Mouse (Mus musculus) gastrocnemius, adult 2 months (tissue): ENCODE results near the gene Bglap. TPM values are rescaled to one million over a fixed set of nuclear protein-coding genes. Genes with fewer than 3 reads are reported as not detected.
"Not testable (repeated sequence)": the region's sequence is repeated elsewhere in the genome, so short reads cannot be mapped to it uniquely, and the experiment has no call there.

Experiments used
- DNase-seq: peaks from one replicate; pipeline ENCODE4 v3.0.0; 2022
- H3K27ac ChIP-seq: fragments of 200-600 bp; 2 replicates; pipeline ENCODE4 v1.8.1; 2022; ENCODE audit warnings: mild to moderate bottlenecking
- H3K4me3 ChIP-seq: fragments of 200-600 bp; 2 replicates; pipeline ENCODE4 v1.8.1; 2022; ENCODE audit warnings: mild to moderate bottlenecking, moderate library complexity
- CTCF ChIP-seq: fragments of 200-600 bp; IDR thresholded peaks from 2 replicates; pipeline ENCODE4 v1.8.1; 2022; ENCODE audit warnings: antibody characterized with exemption, mild to moderate bottlenecking, moderate library complexity
- intact Hi-C: fragments of 180-260 bp; cut with DNase I; formaldehyde crosslinking; loops from one replicate; pipeline ENCODE4 v1.15.1; 2025
- total RNA-seq, 2 experiments: library from RNA; stranded (reverse); gene quantifications; 2 replicates each; pipeline ENCODE4 v1.2.3; 2021

The Bglap gene
- total RNA-seq, 2 experiments from 2014 or later: not detected

DNA sequence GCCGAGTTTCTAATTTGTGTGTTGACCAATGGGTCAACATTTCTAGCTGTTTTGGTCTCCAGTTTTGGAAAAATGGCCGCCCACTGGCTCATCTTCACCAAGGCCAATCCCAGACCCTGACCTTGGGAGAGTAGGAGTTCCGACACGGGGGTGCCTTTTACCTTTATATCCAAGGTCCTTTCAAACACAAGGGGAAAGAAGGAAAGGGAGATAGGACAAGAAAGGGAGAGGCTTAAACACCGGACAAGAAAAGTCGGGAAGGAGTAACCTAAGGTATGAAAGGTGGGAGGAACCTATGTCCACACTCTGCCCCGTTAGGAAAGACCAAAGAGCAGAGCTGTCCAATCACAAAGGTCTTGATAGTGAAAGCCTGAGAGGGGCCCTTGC, 26.4 kb upstream of the Bglap start:
- H3K4me3 ChIP-seq: peak overlapping the region; percentile 82
- no peak for TF ChIP-seq CTCF
- intact Hi-C loops: loop anchor here (2.0 kb wide), 1 partner anchor 16 kb away; no protein-coding TSS in a partner anchor
- DNase-seq: no peak
- H3K27ac ChIP-seq: peak overlapping the region; percentile 99

DNA sequence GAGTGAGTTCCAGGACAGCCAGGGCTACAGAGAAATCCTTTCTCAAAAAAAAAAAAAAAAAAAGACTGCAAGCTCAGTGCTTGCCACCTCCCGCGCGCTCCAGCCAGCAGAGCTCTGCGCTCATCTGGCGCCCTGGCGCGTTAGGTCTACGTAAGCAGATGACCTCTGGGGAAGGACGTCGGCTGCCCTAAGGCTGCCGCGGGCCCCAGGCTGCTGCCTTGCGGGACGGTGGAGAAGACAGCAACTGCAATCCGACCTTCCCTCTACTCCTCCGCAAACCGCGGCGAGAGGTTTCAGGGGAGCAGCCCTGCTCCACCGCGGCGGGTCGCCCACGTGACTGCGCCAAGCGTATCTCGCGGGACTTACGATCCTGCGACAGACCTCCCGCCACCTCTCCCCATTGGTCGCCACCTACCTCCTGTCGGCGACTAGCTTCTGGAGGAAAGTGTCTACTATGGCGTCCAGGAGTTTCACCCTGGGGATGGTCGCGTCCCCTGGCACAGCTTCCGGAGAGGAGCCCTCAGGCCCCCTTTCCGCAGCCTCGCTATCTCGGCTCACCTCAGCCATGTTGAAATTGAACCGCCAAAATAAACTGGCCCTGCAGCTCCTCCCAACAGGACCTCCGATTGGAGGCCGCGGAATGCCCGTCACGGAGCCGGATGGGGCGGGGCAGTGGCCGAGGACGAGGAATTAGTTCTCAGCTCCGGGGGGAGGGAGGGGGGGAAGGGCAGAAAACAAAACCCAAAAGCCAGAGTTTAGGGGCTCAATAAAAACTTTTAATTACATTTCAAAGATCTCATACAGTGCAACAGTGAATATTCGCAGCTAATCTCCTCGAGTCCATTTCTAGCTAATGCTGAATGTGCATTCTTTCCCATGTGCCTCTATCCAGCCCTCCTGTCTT, 25.7 kb upstream of the Bglap start, which contains the start of gene Pmf1:
Gene Pmf1, minus strand, starts transcription at position 591 of the 904 bp plus-strand sequence.
- DNase-seq: peak; percentile 97
- intact Hi-C loops: loop anchor here (2.0 to 5.0 kb wide), 2 partner anchors 17 to 117 kb away; no protein-coding TSS in a partner anchor
- H3K27ac ChIP-seq: peak within 1 kb of the TSS; percentile 99
- no peak for TF ChIP-seq CTCF
- H3K4me3 ChIP-seq: peak within 1 kb of the TSS; percentile 82

GRCm38 (mm10) chr3:88408953-88409352, 24.7 kb upstream of the Bglap start:
- DNase-seq: no peak
- no peak for TF ChIP-seq CTCF
- intact Hi-C loops: loop anchor here (5.0 kb wide), 1 partner anchor 118 kb away; no protein-coding TSS in a partner anchor
- Histone ChIP-seq H3K4me3 (peak overlapping the region; percentile 82), H3K27ac (peak overlapping the region; percentile 99)

DNA sequence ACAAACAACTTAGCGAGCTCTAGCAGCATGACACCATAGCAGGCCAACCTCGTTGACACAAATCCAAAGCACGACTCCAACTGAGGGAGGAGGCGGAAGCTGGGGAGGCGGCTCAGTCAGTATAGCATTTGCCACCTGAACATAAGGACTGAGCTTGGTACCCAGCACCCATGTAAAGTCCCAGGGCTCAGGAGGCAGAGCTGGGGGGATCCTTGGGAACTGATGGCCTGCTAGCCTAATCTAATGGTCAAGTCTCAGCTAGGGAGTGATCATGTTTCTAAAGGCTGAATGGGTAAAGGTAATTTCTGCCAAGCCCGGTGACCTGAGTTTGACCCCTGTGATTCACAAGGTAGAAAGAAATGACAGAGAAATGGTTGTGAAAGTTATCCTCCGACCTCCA, 23.3 kb upstream of the Bglap start:
- Histone ChIP-seq H3K4me3 (no peak overlapping the region), H3K27ac (peak overlapping the region; percentile 21; the same call in 1 of the 2 replicates)
- intact Hi-C loops: loop anchor here (1.0 to 5.0 kb wide), 2 partner anchors 60 to 120 kb away; no protein-coding TSS in a partner anchor
- TF ChIP-seq CTCF: no peak
- DNase-seq: no peak

GRCm38 (mm10) chr3:88407090-88407489, 22.8 kb upstream of the Bglap start:
- DNase-seq: peak; percentile 64
- no peak overlapping the region for H3K4me3 ChIP-seq
- TF ChIP-seq CTCF: peak; percentile 92
- H3K27ac ChIP-seq: peak overlapping the region; percentile 21; the same call in 1 of the 2 replicates
- intact Hi-C loops: loop anchor here (1.0 to 5.0 kb wide), 2 partner anchors 60 to 120 kb away; no protein-coding TSS in a partner anchor

DNA sequence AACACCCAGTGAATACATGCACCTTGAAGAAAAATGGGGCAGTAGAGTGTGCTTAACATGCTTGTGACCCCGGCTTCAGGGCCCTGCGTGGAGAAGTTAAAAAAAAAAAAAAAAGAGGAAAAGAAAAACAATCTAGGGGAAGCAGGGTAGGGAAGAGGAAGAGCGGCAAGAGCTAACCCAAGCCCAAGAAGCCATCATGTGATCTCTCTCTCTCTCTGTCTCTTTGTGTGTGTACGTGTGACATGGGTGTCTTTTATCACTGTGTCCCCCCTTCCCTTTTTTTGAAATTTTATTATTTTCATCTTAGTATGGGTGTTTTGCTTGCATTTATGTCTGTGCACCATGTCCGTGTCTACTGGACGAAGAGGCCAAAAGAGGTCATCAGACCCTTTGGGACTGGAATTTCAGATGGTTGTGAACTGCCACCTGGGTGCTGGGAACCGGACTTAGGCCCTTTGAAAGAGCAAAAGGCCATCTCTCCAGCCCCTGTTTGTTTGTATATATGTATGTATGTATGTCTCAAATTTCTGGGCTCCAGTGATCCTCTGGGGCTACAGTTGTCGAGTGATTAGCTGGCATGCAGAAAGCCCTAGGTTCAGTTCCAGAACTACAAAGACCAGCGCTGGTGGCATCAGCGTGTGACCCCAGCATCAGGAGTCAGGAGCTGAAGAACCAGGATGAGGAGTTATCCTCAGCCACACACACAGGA, 19.4 kb upstream of the Bglap start:
- intact Hi-C loops: no loop called here
- Histone ChIP-seq H3K27ac (no peak overlapping the region), H3K4me3 (no peak overlapping the region)
- DNase-seq: no peak
- no peak for TF ChIP-seq CTCF

DNA sequence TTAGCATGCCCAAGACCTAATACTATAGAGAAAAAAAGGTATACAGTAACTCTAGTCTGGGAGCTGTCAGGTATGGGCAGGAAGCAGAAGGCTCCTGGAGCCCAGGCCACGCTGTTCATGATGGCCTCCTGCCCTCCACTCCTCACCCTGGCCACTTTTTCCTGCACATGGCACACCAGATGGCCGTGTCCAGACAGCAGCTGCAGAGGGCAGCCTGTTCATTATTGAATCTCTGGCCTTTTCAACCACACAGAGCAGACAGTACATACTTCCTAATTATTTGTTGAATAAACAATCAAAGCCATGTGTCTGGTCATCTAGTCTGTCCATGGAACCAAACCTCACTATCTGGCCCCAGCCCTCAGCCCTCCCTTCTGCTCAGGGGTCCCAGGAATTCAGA, 14.4 kb upstream of the Bglap start:
- no peak for TF ChIP-seq CTCF
- Histone ChIP-seq H3K4me3 (no peak overlapping the region), H3K27ac (no peak overlapping the region)
- DNase-seq: no peak
- intact Hi-C loops: no loop called here

DNA sequence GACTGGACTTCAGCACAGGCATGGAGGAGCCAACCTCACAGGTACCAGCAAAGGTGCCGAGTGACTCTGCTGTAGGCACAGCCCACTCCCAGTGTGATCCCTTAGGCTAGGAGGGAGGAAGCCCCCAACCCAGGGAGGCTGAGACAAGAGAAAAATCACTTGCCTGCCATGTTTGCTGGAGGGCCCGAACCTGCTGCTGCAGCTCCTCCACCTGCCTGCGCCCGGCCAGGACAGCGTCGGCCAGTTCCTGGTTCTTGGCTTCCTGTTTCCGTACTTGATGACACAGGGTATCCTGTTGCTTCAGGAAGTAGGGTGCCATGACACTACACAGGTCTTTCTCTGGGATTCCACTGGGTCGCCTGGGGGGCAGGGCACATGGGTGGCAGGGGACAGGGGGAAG, 11.5 kb upstream of the Bglap start:
- intact Hi-C loops: no loop called here
- TF ChIP-seq CTCF: no peak
- Histone ChIP-seq H3K4me3 (no peak overlapping the region), H3K27ac (no peak overlapping the region)
- no peak for DNase-seq

- H3K27ac ChIP-seq: no peak overlapping the region
- no peak for TF ChIP-seq CTCF
- intact Hi-C loops: no loop called here
- H3K4me3 ChIP-seq: no peak overlapping the region
- DNase-seq: no peak
Measured at GRCm38 (mm10) chr3:88395288-88395687, 11.0 kb upstream of the Bglap start.

GRCm38 (mm10) chr3:88393776-88394375, 9.6 kb upstream of the Bglap start:
- intact Hi-C loops: no loop called here
- TF ChIP-seq CTCF: no peak
- no peak for DNase-seq
- Histone ChIP-seq H3K4me3 (no peak overlapping the region), H3K27ac (no peak overlapping the region)

DNA sequence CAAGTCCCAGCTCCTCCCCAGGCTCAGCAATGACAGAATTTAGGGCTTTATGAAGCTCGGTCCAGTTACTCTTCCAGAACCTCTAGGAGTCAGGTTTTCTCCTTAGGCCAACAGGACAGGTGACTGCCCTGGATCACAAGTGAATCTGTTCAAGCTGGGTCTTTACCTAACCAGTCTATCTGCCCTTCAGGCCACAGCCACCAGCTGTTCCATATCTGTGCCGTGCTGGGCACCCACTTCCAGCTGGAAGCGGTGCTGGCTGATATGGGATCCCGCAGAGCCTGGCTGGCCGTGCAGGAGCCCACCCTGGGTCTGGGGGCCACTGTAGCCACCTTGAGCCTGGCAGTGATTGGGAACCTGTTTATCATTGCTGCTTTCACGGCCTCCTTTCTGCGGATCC, 1.9 kb downstream of the Bglap start:
- DNase-seq, H3K27ac ChIP-seq, H3K4me3 ChIP-seq, intact Hi-C loops: not testable (repeated sequence)

GRCm38 (mm10) chr3:88381389-88382315, 2.6 kb downstream of the Bglap start:
- intact Hi-C loops, H3K4me3 ChIP-seq, H3K27ac ChIP-seq, DNase-seq: not testable (repeated sequence)

GRCm38 (mm10) chr3:88378599-88378998, 5.7 kb downstream of the Bglap start, which contains the start of gene Bglap2:
Bglap2 (minus strand) TSS chr3:88378699.
- DNase-seq, H3K4me3 ChIP-seq, intact Hi-C loops, H3K27ac ChIP-seq: not testable (repeated sequence)

- intact Hi-C loops: not testable (repeated sequence)
Measured at GRCm38 (mm10) chr3:88376644-88377043, 7.6 kb downstream of the Bglap start.

GRCm38 (mm10) chr3:88375750-88376626, 8.3 kb downstream of the Bglap start:
- intact Hi-C loops, DNase-seq, H3K4me3 ChIP-seq, H3K27ac ChIP-seq: not testable (repeated sequence)

More at GRCm38 (mm10) chr3:88376644-88377043, 7.6 kb downstream of the Bglap start:
- H3K27ac ChIP-seq, H3K4me3 ChIP-seq, DNase-seq: not testable (repeated sequence)
